Mouse (Mus musculus): Measurements from ENCODE around the gene Myom3. TPM values are rescaled to one million over a fixed set of nuclear protein-coding genes. Genes with fewer than 3 reads are reported as not detected.

Myom3 gene
- total RNA-seq, 4 experiments from 2014 or later: 0.12 to 0.52 (median 0.22) TPM

- peak; percentile 62 for DNase-seq
These were observed 96.9 kb downstream of the Myom3 start for GRCm38 (mm10) chr4:135856223-135857091.

GRCm38 (mm10) chr4:135857597-135858186 lies 98.2 kb downstream of the Myom3 start:
- DNase-seq: no peak

Other genes starting within 250 kb of the Myom3 start
- under 1 TPM in 2 of 4 experiments, not detected in 2; 0.15 to 0.24 TPM for gene Grhl3, start 186.1 kb upstream of the Myom3 start, total RNA-seq (2022)
- gene Ifnlr1, start 73.4 kb upstream of the Myom3 start, total RNA-seq (2022): under 1 TPM in 3 of 4 experiments, not detected in 1; 0.17 to 0.22 (median 0.18) TPM
- 1 to 10 TPM in 2 of 4 experiments, under 1 TPM in 1, not detected in 1; 0.35 to 2.5 (median 1.1) TPM for gene Il22ra1, start 31.5 kb upstream of the Myom3 start, total RNA-seq (2022)
- 100 to 1,000 TPM in 2 of 4 experiments, 10 to 100 TPM in 2; 93.3 to 127 (median 104) TPM for gene Srsf10, start 96.0 kb downstream of the Myom3 start, total RNA-seq (2022)
- 100 to 1,000 TPM; 106 to 163 (median 148) TPM for gene Pnrc2, start 114.1 kb downstream of the Myom3 start, total RNA-seq (2022)
- 1 to 10 TPM; 2.2 to 3.6 (median 2.8) TPM for gene Cnr2, start 135.7 kb downstream of the Myom3 start, total RNA-seq (2022)
- 100 to 1,000 TPM in 3 of 4 experiments, 10 to 100 TPM in 1; 83.5 to 119 (median 106) TPM for gene Fuca1, start 161.0 kb downstream of the Myom3 start, total RNA-seq (2022)
- gene Hmgcl, start 186.7 kb downstream of the Myom3 start, total RNA-seq (2022): 10 to 100 TPM; 51.7 to 68.6 (median 62.8) TPM
- gene Gale, start 204.0 kb downstream of the Myom3 start, total RNA-seq (2022): 10 to 100 TPM; 12.5 to 23.3 (median 22.5) TPM
- 10 to 100 TPM; 79.7 to 84.5 (median 81.6) TPM for gene Lypla2, start 212.9 kb downstream of the Myom3 start, total RNA-seq (2022)
- gene Pithd1, start 227.5 kb downstream of the Myom3 start, total RNA-seq (2022): 10 to 100 TPM; 31.8 to 51.8 (median 40.4) TPM